Mouse (Mus musculus) T-cell, adult 2 months (primary cell): ENCODE results near the gene Gnl3.

ENCODE experiments used
- DNase-seq: peaks from one replicate; pipeline ENCODE4 v3.0.0; 2022; ENCODE audit warnings: low spot score

The Gnl3 gene

GRCm38 (mm10) chr14:31018860-31019291, at the start of gene Gnl3, which contains the start of gene Pbrm1:
Gene Gnl3, minus strand, starts transcription at chr14:31019152.
Gene Pbrm1, plus strand, starts transcription at chr14:31019138.
- peak; percentile 97 for DNase-seq

GRCm38 (mm10) chr14:31062277-31062676, 43.3 kb upstream of the Gnl3 start:
- DNase-seq = no peak

- DNase-seq = no peak
Observed at GRCm38 (mm10) chr14:31045817-31046216, 26.9 kb upstream of the Gnl3 start.

- DNase-seq = no peak
Observed at GRCm38 (mm10) chr14:31045296-31045695, 26.3 kb upstream of the Gnl3 start.

- peak; percentile 45 for DNase-seq
Observed at GRCm38 (mm10) chr14:31025785-31026184, 6.8 kb upstream of the Gnl3 start.

GRCm38 (mm10) chr14:31022579-31022978, 3.6 kb upstream of the Gnl3 start:
- no peak for DNase-seq

GRCm38 (mm10) chr14:31019331-31020205, 616 bp upstream of the Gnl3 start:
- peak; percentile 92 for DNase-seq

GRCm38 (mm10) chr14:31017854-31018253, 1.1 kb downstream of the Gnl3 start:
- peak; percentile 45 for DNase-seq

- no peak for DNase-seq
Observed at GRCm38 (mm10) chr14:31016063-31016462, 2.9 kb downstream of the Gnl3 start.

GRCm38 (mm10) chr14:31013928-31014327, 5.0 kb downstream of the Gnl3 start:
- DNase-seq = no peak

GRCm38 (mm10) chr14:31011588-31011987, 7.4 kb downstream of the Gnl3 start:
- DNase-seq = no peak

- no peak for DNase-seq
Observed at GRCm38 (mm10) chr14:31006779-31007178, 12.2 kb downstream of the Gnl3 start.

GRCm38 (mm10) chr14:31004527-31004926, 14.4 kb downstream of the Gnl3 start:
- DNase-seq = no peak

- DNase-seq = peak; percentile 84
Observed at GRCm38 (mm10) chr14:31001307-31002205, 17.4 kb downstream of the Gnl3 start, which contains the start of the genes Glt8d1 and Spcs1. Gene Glt8d1, plus strand, starts transcription at chr14:31001400. Gene Spcs1, minus strand, starts transcription at chr14:31001672.

- DNase-seq = no peak
Observed at GRCm38 (mm10) chr14:31000816-31001306, 18.1 kb downstream of the Gnl3 start.

- DNase-seq = no peak
Observed at GRCm38 (mm10) chr14:31000356-31000755, 18.6 kb downstream of the Gnl3 start.

GRCm38 (mm10) chr14:30996417-30996816, 22.5 kb downstream of the Gnl3 start:
- no peak for DNase-seq

GRCm38 (mm10) chr14:30976222-30976621, 42.7 kb downstream of the Gnl3 start:
- DNase-seq = no peak

GRCm38 (mm10) chr14:30974204-30974603, 44.7 kb downstream of the Gnl3 start:
- no peak for DNase-seq
